Mouse (Mus musculus) kidney, postnatal 0 days (tissue): ENCODE data around the gene Ghrhr. TPM values are rescaled to one million over a fixed set of nuclear protein-coding genes. Genes with fewer than 3 reads are reported as not detected.

Experiments
- ATAC-seq: fragments of 200-750 bp; cut with Nextera tagmentation; replicated peaks from 2 replicates; pipeline ENCODE4 v1.8.0; 2017; ENCODE audit warnings: low read depth, moderate number of reproducible peaks, moderate TSS enrichment, moderate library complexity; ENCODE audit not compliant: low FRiP score
- DNase-seq: peaks from one replicate; pipeline ENCODE4 v3.0.0-alpha.2; 2016; ENCODE audit warnings: low spot score
- H3K27ac ChIP-seq: fragments of 300-500 bp; sonication (generic); 2 replicates; pipeline ENCODE4 v1.5.1; 2014; ENCODE audit warnings: mild to moderate bottlenecking
- H3K27me3 ChIP-seq: fragments of 300-500 bp; sonication (generic); 2 replicates; pipeline ENCODE4 v1.6.1; 2014; ENCODE audit warnings: low read length, mixed read lengths; ENCODE audit not compliant: insufficient read depth
- H3K36me3 ChIP-seq: fragments of 300-500 bp; sonication (generic); 2 replicates; pipeline ENCODE4 v1.6.1; 2014; ENCODE audit warnings: low read length, mixed read lengths; ENCODE audit not compliant: insufficient read depth
- H3K4me1 ChIP-seq: fragments of 300-500 bp; sonication (generic); replicated peaks from 2 replicates; pipeline ENCODE4 v1.6.1; 2014; ENCODE audit warnings: antibody characterized with exemption, low read length, mixed read lengths; ENCODE audit not compliant: insufficient read depth
- H3K4me2 ChIP-seq: fragments of 300-500 bp; sonication (generic); 2 replicates; pipeline ENCODE4 v1.6.1; 2014; ENCODE audit warnings: mild to moderate bottlenecking, low read length, moderate library complexity, mixed read lengths
- H3K4me3 ChIP-seq: fragments of 300-500 bp; sonication (generic); replicated peaks from 2 replicates; pipeline ENCODE4 v1.5.1; 2014; ENCODE audit warnings: low read depth, low read length
- H3K9ac ChIP-seq: fragments of 300-500 bp; sonication (generic); 2 replicates; pipeline ENCODE4 v1.6.1; 2014; ENCODE audit warnings: low read depth, low read length
- H3K9me3 ChIP-seq: fragments of 300-500 bp; sonication (generic); replicated peaks from 2 replicates; pipeline ENCODE4 v1.6.1; 2016; ENCODE audit warnings: low read length, inconsistent platforms, mixed read lengths
- CTCF ChIP-seq: IDR thresholded peaks from 2 replicates; pipeline ENCODE4 v1.5.1; 2016; ENCODE audit warnings: antibody characterized with exemption, low read depth, mild to moderate bottlenecking, moderate library complexity
- WGBS: fragments of 180-500 bp; shearing (Covaris S2); extraction: QIAGEN DNeasy Blood & Tissue Kit; methylation state at CpG from one replicate; pipeline ENCODE4 v1.1.7; 2014; 5-methylcytosine and 5-hydroxymethylcytosine counted together
- polyA plus RNA-seq: library from polyadenylated mRNA; unstranded; fragments of >200 nt; fragmentation: Nextera tagmentation; extraction: Ambion mirVana; gene quantifications from 2 replicates; pipeline ENCODE4 v1.2.1, GENCODE M21; 2015

The Ghrhr gene
- polyA plus RNA-seq, 1 experiment from 2014 or later: 0.59 TPM

GRCm38 (mm10) chr6:55437919-55438318 is 61.8 kb downstream of the Ghrhr start:
- H3K4me1 ChIP-seq: no peaks in the 10 kb centered on the region
- ATAC-seq (no peak), DNase-seq (no peak)
- no peaks in the 10 kb centered on the region for H3K36me3 ChIP-seq
- H3K4me2 ChIP-seq: no peak overlapping the region
- no peak overlapping the region for H3K9ac ChIP-seq
- WGBS: 32% methylated on average over 3 of the region's 3 CpGs
- no peak overlapping the region for H3K4me3 ChIP-seq
- H3K9me3 ChIP-seq: no peaks in the 10 kb centered on the region
- H3K27ac ChIP-seq: no peak overlapping the region
- no peak for TF ChIP-seq CTCF
- no peaks in the 10 kb centered on the region for H3K27me3 ChIP-seq

Other genes starting within 250 kb of the Ghrhr start
- 0.06 and 0.12 TPM in 2 replicates for gene Crhr2, start 243.3 kb upstream of the Ghrhr start, polyA plus RNA-seq
- 25.1 and 25.4 TPM in 2 replicates for gene Inmt, start 201.3 kb upstream of the Ghrhr start, polyA plus RNA-seq
- 11.6 TPM in 2 replicates for gene Mindy4, start 172.9 kb upstream of the Ghrhr start, polyA plus RNA-seq
- 140 and 148 TPM in 2 replicates for gene Aqp1, start 39.9 kb upstream of the Ghrhr start, polyA plus RNA-seq
- 1.2 TPM in 2 replicates for gene Adcyap1r1, start 75.7 kb downstream of the Ghrhr start, polyA plus RNA-seq